Mouse (Mus musculus): ENCODE measurements around the gene Bmp5.

- no peak for TF ChIP-seq POLR2A (IDR thresholded peaks at IDR 0.05; ENCODE audit: extremely low read depth, insufficient read depth, low read length)
- no peak for TF ChIP-seq CTCF (IDR thresholded peaks at IDR 0.05; ENCODE audit: extremely low read depth, insufficient read depth, low read length)
Measured at GRCm38 (mm10) chr9:75944663-75945062, 169.5 kb downstream of the Bmp5 start.
